Mouse (Mus musculus) midbrain, postnatal 0 days (tissue): Measurements from ENCODE around the gene Klhdc8a. TPM values are rescaled to one million over a fixed set of nuclear protein-coding genes. Genes with fewer than 3 reads are reported as not detected.

Experiments
- ATAC-seq: fragments of 200-750 bp; cut with Nextera tagmentation; 2 replicates; pipeline ENCODE4 v1.8.0; 2017; ENCODE audit warnings: moderate number of reproducible peaks, mild to moderate bottlenecking, moderate TSS enrichment, moderate library complexity; ENCODE audit not compliant: low FRiP score
- DNase-seq: peaks from one replicate; pipeline ENCODE4 v3.0.0-alpha.2; 2015; ENCODE audit warnings: low spot score
- H3K27ac ChIP-seq: fragments of 300-500 bp; sonication (generic); 2 replicates; pipeline ENCODE4 v1.5.1; 2014; ENCODE audit warnings: low read depth, mild to moderate bottlenecking, low read length, mixed read lengths
- H3K27me3 ChIP-seq: fragments of 300-500 bp; sonication (generic); 2 replicates; pipeline ENCODE4 v1.6.1; 2014; ENCODE audit warnings: low read length, control low read depth, mixed read lengths; ENCODE audit not compliant: insufficient read depth
- H3K36me3 ChIP-seq: fragments of 300-500 bp; sonication (generic); 2 replicates; pipeline ENCODE4 v1.6.1; 2014; ENCODE audit warnings: low read length, control low read depth, mixed read lengths; ENCODE audit not compliant: insufficient read depth
- H3K4me1 ChIP-seq: fragments of 300-500 bp; sonication (generic); 2 replicates; pipeline ENCODE4 v1.6.1; 2014; ENCODE audit warnings: mild to moderate bottlenecking, control low read depth, antibody characterized with exemption, low read length, mixed read lengths; ENCODE audit not compliant: insufficient read depth
- H3K4me2 ChIP-seq: fragments of 300-500 bp; sonication (generic); 2 replicates; pipeline ENCODE4 v1.6.1; 2014; ENCODE audit warnings: low read depth, mild to moderate bottlenecking, low read length, mixed read lengths; ENCODE audit not compliant: poor library complexity, severe bottlenecking
- H3K4me3 ChIP-seq: fragments of 300-500 bp; sonication (generic); 2 replicates; pipeline ENCODE4 v1.5.1; 2014; ENCODE audit warnings: low read depth, mild to moderate bottlenecking, low read length, moderate library complexity
- H3K9ac ChIP-seq: fragments of 300-500 bp; sonication (generic); replicated peaks from 2 replicates; pipeline ENCODE4 v1.6.1; 2014; ENCODE audit warnings: mild to moderate bottlenecking, low read length, moderate library complexity, mixed read lengths; ENCODE audit not compliant: poor library complexity, severe bottlenecking
- H3K9me3 ChIP-seq: fragments of 300-500 bp; sonication (generic); 2 replicates; pipeline ENCODE4 v1.6.1; 2016; ENCODE audit warnings: low read length, control low read depth
- CTCF ChIP-seq: IDR thresholded peaks from 2 replicates; pipeline ENCODE4 v1.5.1; 2016; ENCODE audit warnings: antibody characterized with exemption, mild to moderate bottlenecking
- WGBS: fragments of 180-500 bp; shearing (Covaris S2); extraction: QIAGEN DNeasy Blood & Tissue Kit; methylation state at CpG from one replicate; pipeline ENCODE4 v1.1.7; 2014; 5-methylcytosine and 5-hydroxymethylcytosine counted together
- polyA plus RNA-seq: library from polyadenylated mRNA; unstranded; fragments of >200 nt; fragmentation: Nextera tagmentation; extraction: Ambion mirVana; gene quantifications from 2 replicates; pipeline ENCODE4 v1.2.1, GENCODE M21; 2015
- total RNA-seq: library from RNA; depleted of rRNA; stranded (reverse); fragments of >200 nt; gene quantifications from 2 replicates; pipeline ENCODE4 v1.2.3, GENCODE M21; 2014; rRNA removed

Klhdc8a gene
- total and polyA plus RNA-seq, 2 experiments from 2014 or later: 12.4 to 31.1 TPM

GRCm38 (mm10) chr1:132355162-132355601, 56.8 kb downstream of the Klhdc8a start:
- no peak for ATAC-seq

GRCm38 (mm10) chr1:132355841-132356242, 57.4 kb downstream of the Klhdc8a start:
- Histone ChIP-seq H3K4me1 (no peaks in the 10 kb centered on the region), H3K9me3 (no peaks in the 10 kb centered on the region), H3K27ac (peak overlapping the region; percentile 51; the same call in 1 of the 2 replicates), H3K27me3 (no peaks in the 10 kb centered on the region), H3K36me3 (peaks cover 34% of the 10 kb centered on the region), H3K4me3 (no peak overlapping the region), H3K9ac (no peak overlapping the region), H3K4me2 (no peak overlapping the region)
- TF ChIP-seq CTCF: peak; percentile 99
- DNase-seq (peak; percentile 93), ATAC-seq (peak; percentile 55)
- 0% methylated on average over 3 of the region's 3 CpGs for WGBS

More at GRCm38 (mm10) chr1:132355162-132355601, 56.8 kb downstream of the Klhdc8a start:
- Histone ChIP-seq H3K27me3 (no peaks in the 10 kb centered on the region), H3K27ac (0 out of 2 replicates have a peak overlapping the region, but pooled peaks have one; percentile 19), H3K4me1 (no peaks in the 10 kb centered on the region), H3K9me3 (no peaks in the 10 kb centered on the region), H3K4me2 (no peak overlapping the region), H3K4me3 (no peak overlapping the region), H3K9ac (no peak overlapping the region), H3K36me3 (peaks cover 28% of the 10 kb centered on the region)
- no peak for TF ChIP-seq CTCF
- 41% methylated on average over 6 of the region's 6 CpGs for WGBS
- no peak for DNase-seq

- no peak for DNase-seq
- no peak overlapping the region for H3K9ac ChIP-seq
- TF ChIP-seq CTCF: no peak
- H3K27ac ChIP-seq: no peak overlapping the region
- no peak overlapping the region for H3K4me2 ChIP-seq
- no peak for ATAC-seq
- WGBS: 55% methylated on average over 1 of the region's 1 CpGs
- H3K4me1 ChIP-seq: no peaks in the 10 kb centered on the region
- H3K36me3 ChIP-seq: peaks cover 38% of the 10 kb centered on the region
- H3K27me3 ChIP-seq: no peaks in the 10 kb centered on the region
- H3K9me3 ChIP-seq: no peaks in the 10 kb centered on the region
- H3K4me3 ChIP-seq: no peak overlapping the region
Measured at GRCm38 (mm10) chr1:132356841-132357240, 58.4 kb downstream of the Klhdc8a start.

Other genes starting within 250 kb of the Klhdc8a start
- 4.6 and 9.2 TPM in 2 replicates for gene Mfsd4a, start 230.6 kb upstream of the Klhdc8a start, total RNA-seq
- gene Mfsd4a, start 230.6 kb upstream of the Klhdc8a start, polyA plus RNA-seq: 9.0 and 9.9 TPM in 2 replicates
- gene Cdk18, start 158.9 kb upstream of the Klhdc8a start, total RNA-seq: 3.5 and 7.2 TPM in 2 replicates
- 2.4 and 3.1 TPM in 2 replicates for gene Cdk18, start 158.9 kb upstream of the Klhdc8a start, polyA plus RNA-seq
- gene Lemd1, start 107.2 kb upstream of the Klhdc8a start, total RNA-seq: 9.3 and 12.6 TPM in 2 replicates
- gene Lemd1, start 107.2 kb upstream of the Klhdc8a start, polyA plus RNA-seq: 11.3 and 12.6 TPM in 2 replicates
- 3.9 and 6.9 TPM in 2 replicates for gene AC124108.1, start 107.2 kb upstream of the Klhdc8a start, total RNA-seq
- gene AC124108.1, start 107.2 kb upstream of the Klhdc8a start, polyA plus RNA-seq: 0.50 and 0.54 TPM in 2 replicates
- not detected in 2 replicates for gene Gm10188, start 68.9 kb upstream of the Klhdc8a start, total RNA-seq
- 0.22 TPM in 1 of 2 replicates, not detected in the other for gene Gm10188, start 68.9 kb upstream of the Klhdc8a start, polyA plus RNA-seq
- 7.0 and 7.1 TPM in 2 replicates for gene Nuak2, start 17.5 kb downstream of the Klhdc8a start, total RNA-seq
- 9.9 TPM in 2 replicates for gene Nuak2, start 17.5 kb downstream of the Klhdc8a start, polyA plus RNA-seq
- gene Tmcc2, start 92.7 kb downstream of the Klhdc8a start, total RNA-seq: 115 and 152 TPM in 2 replicates
- gene Tmcc2, start 92.7 kb downstream of the Klhdc8a start, polyA plus RNA-seq: 35.4 and 36.3 TPM in 2 replicates
- gene Dstyk, start 118.9 kb downstream of the Klhdc8a start, total RNA-seq: 14.6 and 21.2 TPM in 2 replicates
- 5.4 and 5.6 TPM in 2 replicates for gene Dstyk, start 118.9 kb downstream of the Klhdc8a start, polyA plus RNA-seq
- 22.6 and 31.4 TPM in 2 replicates for gene Rbbp5, start 178.7 kb downstream of the Klhdc8a start, total RNA-seq
- 25.5 and 25.8 TPM in 2 replicates for gene Rbbp5, start 178.7 kb downstream of the Klhdc8a start, polyA plus RNA-seq
- 0.38 and 1.4 TPM in 2 replicates for gene Tmem81, start 207.6 kb downstream of the Klhdc8a start, total RNA-seq
- 0.81 and 0.96 TPM in 2 replicates for gene Tmem81, start 207.6 kb downstream of the Klhdc8a start, polyA plus RNA-seq
- gene Cntn2, start 244.6 kb downstream of the Klhdc8a start, total RNA-seq: 55.4 and 69.2 TPM in 2 replicates
- gene Cntn2, start 244.6 kb downstream of the Klhdc8a start, polyA plus RNA-seq: 14.7 and 15.6 TPM in 2 replicates